Mouse (Mus musculus) G1E (cell line): ENCODE measurements around the gene Chka.

Experiments used
- CTCF ChIP-seq: IDR thresholded peaks from 2 replicates; pipeline ENCODE4 v1.5.1; 2012; ENCODE audit warnings: low read depth, low read length, inconsistent platforms, mixed read lengths
- GATA1 ChIP-seq: IDR thresholded peaks from 2 replicates; pipeline ENCODE4 v1.6.1; 2012; ENCODE audit warnings: borderline replicate concordance, low read length, inconsistent platforms, mixed read lengths
- POLR2AphosphoS5 ChIP-seq: IDR thresholded peaks from 2 replicates; pipeline ENCODE4 v1.6.1; 2012; ENCODE audit warnings: low read depth, low read length, inconsistent platforms; ENCODE audit not compliant: insufficient replicate concordance
- TAL1 ChIP-seq: conservative IDR thresholded peaks from 2 replicates; pipeline ENCODE4 v1.6.1; 2012; ENCODE audit warnings: low read depth, low read length, inconsistent platforms, mixed read lengths

GRCm38 (mm10) chr19:3819080-3819479 is 32.5 kb upstream of the Chka start:
- no peak for TF ChIP-seq TAL1
- no peak for TF ChIP-seq CTCF
- TF ChIP-seq GATA1, result no peak
- no peak for TF ChIP-seq POLR2AphosphoS5
